Mouse (Mus musculus) megakaryocyte, adult 5-6 weeks (primary cell): ENCODE measurements around the gene Faim2. TPM values are rescaled to one million over a fixed set of nuclear protein-coding genes. Genes with fewer than 3 reads are reported as not detected.

ENCODE experiments used
- ATAC-seq: 2 replicates; pipeline ENCODE4 v1.8.0; 2016; ENCODE audit warnings: mild to moderate bottlenecking, inconsistent platforms; ENCODE audit not compliant: poor library complexity, severe bottlenecking
- total RNA-seq, 2 experiments: library from RNA; stranded (forward) in 1 of 2; stranded (reverse) in 1 of 2; fragments of 153-499, 151-499 nt in 1 of 2; fragments of 221-1000, 200-1000 nt in 1 of 2; gene quantifications; 2 replicates each; pipeline versions ENCODE4 v1.2.3 to v1.2.4; 2015 to 2017

Faim2 gene
- total RNA-seq, 2 experiments from 2014 or later, result 0.04 TPM; not detected in 1

GRCm38 (mm10) chr15:99470224-99470761 is 57.7 kb downstream of the Faim2 start:
- ATAC-seq, result no peak

- no peak for ATAC-seq
Observed at GRCm38 (mm10) chr15:99469736-99470135, 58.2 kb downstream of the Faim2 start.

- peak; percentile 80 for ATAC-seq
Observed at GRCm38 (mm10) chr15:99469067-99469466, 58.9 kb downstream of the Faim2 start.

GRCm38 (mm10) chr15:99463194-99463593 is 64.8 kb downstream of the Faim2 start:
- ATAC-seq, result no peak

GRCm38 (mm10) chr15:99457606-99458401 is 70.2 kb downstream of the Faim2 start, which contains the start of gene Nckap5l:
Gene Nckap5l, minus strand, starts transcription at chr15:99457748.
- ATAC-seq, result peak; percentile 96

DNA sequence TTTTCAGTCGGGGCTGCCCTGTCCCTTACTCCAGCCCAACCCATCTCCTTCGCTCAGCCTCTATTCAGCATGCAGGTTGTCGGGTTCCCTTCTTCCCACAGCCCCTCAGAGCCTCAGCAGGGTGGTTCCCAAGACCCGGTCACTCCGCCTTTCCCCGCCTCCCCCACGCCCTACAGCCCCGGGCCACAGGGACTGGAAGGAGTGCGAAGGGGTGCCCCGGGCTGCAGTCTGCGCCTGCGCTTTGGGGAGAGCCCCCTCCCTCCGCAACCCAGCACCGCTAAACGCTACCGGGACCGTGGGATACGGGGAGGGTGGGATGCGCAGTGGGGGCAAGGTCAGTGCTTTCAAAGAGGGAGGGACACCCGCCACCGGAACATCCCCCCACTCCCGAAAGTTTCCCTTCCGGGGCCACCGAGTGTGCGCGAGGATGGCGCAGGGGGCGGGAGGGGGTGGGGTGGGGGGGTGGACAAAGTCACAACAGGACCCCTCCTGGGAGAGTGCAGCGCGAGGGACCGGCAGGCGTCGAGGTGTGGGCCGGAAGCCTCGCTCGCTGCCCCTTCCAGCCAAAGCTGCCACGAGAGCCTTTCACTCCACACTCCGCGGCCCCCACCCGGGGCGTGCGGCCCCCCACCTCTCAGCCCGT is 70.9 kb downstream of the Faim2 start:
- ATAC-seq, result peak; percentile 28; the same call in 1 of the 2 replicates

DNA sequence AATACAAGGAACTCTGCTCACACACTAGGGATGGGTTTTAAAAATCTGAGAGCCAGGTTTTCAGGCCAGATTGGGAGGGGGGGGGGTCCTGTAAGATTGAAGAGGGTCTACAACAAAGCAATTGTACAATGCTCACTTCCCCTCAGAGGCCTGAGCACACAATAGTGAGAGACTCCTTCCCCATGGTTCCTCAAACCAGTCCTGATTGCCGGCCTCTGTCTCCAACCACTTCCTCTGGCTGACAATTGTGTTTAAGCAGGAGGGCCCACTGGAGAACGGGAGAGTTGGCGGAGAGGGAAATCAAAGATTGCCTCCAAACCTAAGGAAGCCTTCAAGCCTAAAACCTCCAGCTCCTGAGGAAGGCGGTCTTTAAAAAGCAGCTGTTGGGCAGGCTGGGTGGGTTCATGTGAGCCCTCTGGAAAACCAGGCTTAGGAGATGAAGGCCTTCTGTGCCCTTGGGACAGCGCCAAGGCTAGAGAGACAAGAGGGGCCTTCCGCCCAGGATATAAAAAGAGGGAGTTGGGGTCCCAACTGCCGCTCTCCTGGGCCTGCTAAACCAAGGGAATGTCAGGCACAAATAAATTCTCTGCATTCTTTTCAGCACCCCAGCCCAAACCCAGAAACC is 71.5 kb downstream of the Faim2 start:
- ATAC-seq, result peak; percentile 64

GRCm38 (mm10) chr15:99455415-99455814 is 72.5 kb downstream of the Faim2 start:
- no peak for ATAC-seq

DNA sequence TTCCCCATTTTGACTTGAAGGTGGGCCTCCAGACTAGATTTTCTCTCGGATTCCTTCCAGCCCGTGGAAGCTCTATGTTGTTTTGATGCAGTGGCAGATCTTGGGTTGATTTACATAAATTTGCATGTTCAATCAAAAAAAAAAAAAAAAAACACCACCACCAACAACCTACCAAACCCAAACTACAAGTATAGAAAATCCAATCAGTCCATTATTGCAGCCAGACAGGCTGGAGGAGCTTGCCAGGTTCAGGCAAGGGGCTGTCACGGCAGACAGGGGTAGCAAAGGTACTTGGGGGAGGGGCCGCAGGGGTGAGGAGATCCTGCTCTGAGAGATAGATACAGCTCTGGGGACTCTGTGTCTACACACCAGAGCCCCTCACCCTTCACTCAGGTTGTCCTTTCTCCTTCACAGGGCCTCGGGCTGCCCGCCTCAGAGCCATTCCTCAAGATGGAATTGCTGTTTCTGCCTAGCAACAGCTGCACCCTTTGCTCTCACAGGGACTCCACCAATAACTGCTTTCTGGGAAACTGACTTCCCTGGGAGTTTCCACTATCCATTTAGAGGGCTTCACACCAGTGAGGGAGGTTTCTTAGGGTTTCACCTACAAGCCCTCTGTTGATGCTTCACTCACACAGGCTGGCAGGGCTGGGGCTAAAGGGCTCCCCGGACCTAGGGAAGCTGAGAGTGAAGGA is 73.2 kb downstream of the Faim2 start:
- no peak for ATAC-seq

DNA sequence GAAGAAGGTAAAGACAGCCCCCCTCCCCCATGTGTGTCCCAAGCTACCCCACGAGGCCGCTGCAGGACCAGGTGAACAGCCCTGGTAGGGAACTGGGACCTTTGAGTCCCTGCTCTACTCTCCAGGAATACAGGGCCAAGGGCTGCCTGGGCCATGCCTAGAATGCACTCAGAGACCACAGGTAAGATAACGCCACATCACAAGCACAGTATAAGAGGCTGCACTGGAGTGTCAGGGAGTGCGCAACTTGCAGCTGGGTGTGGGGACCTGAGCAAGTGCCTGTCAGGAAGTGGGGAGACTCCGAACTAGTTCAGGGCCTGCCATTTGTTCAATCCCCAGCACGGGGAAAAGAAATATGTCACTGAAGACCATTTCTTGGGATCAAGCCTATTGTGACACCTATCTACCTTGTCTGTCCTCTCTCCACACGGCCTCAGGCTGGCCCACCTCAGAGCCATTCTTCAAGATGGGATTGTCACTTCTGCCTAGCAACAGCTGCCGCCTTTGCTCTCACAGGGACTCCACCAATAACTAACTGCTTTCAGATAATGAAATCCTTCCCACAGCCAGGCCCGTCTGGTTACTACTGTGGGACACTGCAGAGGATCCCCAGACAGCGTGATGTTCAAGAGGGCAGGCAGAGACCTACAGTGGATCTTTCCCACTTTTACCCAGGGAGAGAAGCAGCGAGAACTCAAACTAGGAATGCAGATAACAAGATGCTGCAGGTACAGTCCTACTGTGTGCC is 74.6 kb downstream of the Faim2 start:
- no peak for ATAC-seq

GRCm38 (mm10) chr15:99449751-99450280 is 78.1 kb downstream of the Faim2 start:
- ATAC-seq, result no peak

- ATAC-seq, result peak; percentile 54
Observed at GRCm38 (mm10) chr15:99449131-99449750, 78.7 kb downstream of the Faim2 start.

Other genes with a start within 250 kb of the Faim2 start
- gene Prpf40b, start 233.1 kb downstream of the Faim2 start, total RNA-seq (2015), result 0.27 and 0.89 TPM in 2 replicates
- 0.12 and 1.1 TPM in 2 replicates for gene Prpf40b, start 233.1 kb downstream of the Faim2 start, total RNA-seq (2017)
- not detected in 2 replicates for gene Fam186b, start 232.3 kb downstream of the Faim2 start, total RNA-seq (2015)
- not detected in 2 replicates for gene Fam186b, start 232.3 kb downstream of the Faim2 start, total RNA-seq (2017)
- gene Fmnl3, start 157.7 kb downstream of the Faim2 start, total RNA-seq (2015), result 7.9 and 10.1 TPM in 2 replicates
- gene Fmnl3, start 157.7 kb downstream of the Faim2 start, total RNA-seq (2017), result 11.4 and 16.3 TPM in 2 replicates
- gene Tmbim6, start 135.3 kb downstream of the Faim2 start, total RNA-seq (2015), result 410 and 456 TPM in 2 replicates
- 187 and 196 TPM in 2 replicates for gene Tmbim6, start 135.3 kb downstream of the Faim2 start, total RNA-seq (2017)
- 0.84 and 4.0 TPM in 2 replicates for gene Nckap5l, start 70.4 kb downstream of the Faim2 start, total RNA-seq (2015)
- 0.73 TPM in 1 of 2 replicates, not detected in the other for gene Nckap5l, start 70.4 kb downstream of the Faim2 start, total RNA-seq (2017)
- gene Bcdin3d, start 53.4 kb downstream of the Faim2 start, total RNA-seq (2015), result 8.2 and 9.8 TPM in 2 replicates
- gene Bcdin3d, start 53.4 kb downstream of the Faim2 start, total RNA-seq (2017), result 3.6 and 4.6 TPM in 2 replicates
- gene Aqp2, start 50.9 kb upstream of the Faim2 start, total RNA-seq (2015), result not detected in 2 replicates
- gene Aqp2, start 50.9 kb upstream of the Faim2 start, total RNA-seq (2017), result not detected in 2 replicates
- gene Aqp5, start 62.6 kb upstream of the Faim2 start, total RNA-seq (2015), result not detected in 2 replicates
- gene Aqp5, start 62.6 kb upstream of the Faim2 start, total RNA-seq (2017), result not detected in 2 replicates
- not detected in 2 replicates for gene Aqp6, start 73.2 kb upstream of the Faim2 start, total RNA-seq (2015)
- gene Aqp6, start 73.2 kb upstream of the Faim2 start, total RNA-seq (2017), result not detected in 2 replicates
- gene Racgap1, start 123.5 kb upstream of the Faim2 start, total RNA-seq (2015), result 136 and 140 TPM in 2 replicates
- gene Racgap1, start 123.5 kb upstream of the Faim2 start, total RNA-seq (2017), result 184 and 201 TPM in 2 replicates
- gene Asic1, start 142.2 kb upstream of the Faim2 start, total RNA-seq (2015), result 0.05 TPM in 1 of 2 replicates, not detected in the other
- gene Asic1, start 142.2 kb upstream of the Faim2 start, total RNA-seq (2017), result 0.11 TPM in 1 of 2 replicates, not detected in the other
- 12.0 and 12.4 TPM in 2 replicates for gene Smarcd1, start 174.0 kb upstream of the Faim2 start, total RNA-seq (2015)
- gene Smarcd1, start 174.0 kb upstream of the Faim2 start, total RNA-seq (2017), result 9.3 and 16.1 TPM in 2 replicates
- not detected in 2 replicates for gene Gm17349, start 177.3 kb upstream of the Faim2 start, total RNA-seq (2015)
- gene Gm17349, start 177.3 kb upstream of the Faim2 start, total RNA-seq (2017), result not detected in 2 replicates
- gene Gpd1, start 189.3 kb upstream of the Faim2 start, total RNA-seq (2015), result 0.11 TPM in 1 of 2 replicates, not detected in the other
- 0.20 and 0.26 TPM in 2 replicates for gene Gpd1, start 189.3 kb upstream of the Faim2 start, total RNA-seq (2017)
- 67.3 and 78.1 TPM in 2 replicates for gene Cox14, start 197.5 kb upstream of the Faim2 start, total RNA-seq (2015)
- 15.4 and 25.6 TPM in 2 replicates for gene Cox14, start 197.5 kb upstream of the Faim2 start, total RNA-seq (2017)
- 64.6 and 75.6 TPM in 2 replicates for gene Cers5, start 244.7 kb upstream of the Faim2 start, total RNA-seq (2015)
- 42.3 and 45.3 TPM in 2 replicates for gene Cers5, start 244.7 kb upstream of the Faim2 start, total RNA-seq (2017)